Mouse (Mus musculus) hindbrain, embryonic 14.5 days (tissue): ENCODE results near the gene A2ml1. TPM values are rescaled to one million over a fixed set of nuclear protein-coding genes. Genes with fewer than 3 reads are reported as not detected.

Experiments used
- ATAC-seq: fragments of 200-750 bp; cut with Nextera tagmentation; 2 replicates; pipeline ENCODE4 v1.8.0; 2017; ENCODE audit warnings: moderate number of reproducible peaks, mild to moderate bottlenecking, moderate TSS enrichment, moderate library complexity; ENCODE audit not compliant: low FRiP score
- DNase-seq: peaks from one replicate; pipeline ENCODE4 v3.0.0-alpha.2; 2015; ENCODE audit warnings: low spot score
- H3K27ac ChIP-seq: fragments of 300-500 bp; sonication (generic); 2 replicates; pipeline ENCODE4 v1.5.1; 2014; ENCODE audit warnings: mild to moderate bottlenecking, moderate library complexity
- H3K27me3 ChIP-seq: fragments of 300-500 bp; sonication (generic); 2 replicates; pipeline ENCODE4 v1.6.1; 2014; ENCODE audit warnings: mild to moderate bottlenecking, low read length, mixed read lengths; ENCODE audit not compliant: control insufficient read depth, insufficient read depth
- H3K36me3 ChIP-seq: fragments of 300-500 bp; sonication (generic); replicated peaks from 2 replicates; pipeline ENCODE4 v1.6.1; 2014; ENCODE audit not compliant: control insufficient read depth, insufficient read depth
- H3K4me1 ChIP-seq: fragments of 300-500 bp; sonication (generic); replicated peaks from 2 replicates; pipeline ENCODE4 v1.6.1; 2014; ENCODE audit warnings: antibody characterized with exemption, low read length, mixed read lengths; ENCODE audit not compliant: control insufficient read depth, insufficient read depth
- H3K4me2 ChIP-seq: fragments of 300-500 bp; sonication (generic); replicated peaks from 2 replicates; pipeline ENCODE4 v1.6.1; 2014; ENCODE audit warnings: mild to moderate bottlenecking, moderate library complexity
- H3K4me3 ChIP-seq: fragments of 300-500 bp; sonication (generic); replicated peaks from 2 replicates; pipeline ENCODE4 v1.5.1; 2014; ENCODE audit warnings: mild to moderate bottlenecking, low read length
- H3K9ac ChIP-seq: fragments of 300-500 bp; sonication (generic); 2 replicates; pipeline ENCODE4 v1.6.1; 2014
- H3K9me3 ChIP-seq: fragments of 300-500 bp; sonication (generic); 2 replicates; pipeline ENCODE4 v1.6.1; 2016; ENCODE audit warnings: low read length; ENCODE audit not compliant: control insufficient read depth
- WGBS: fragments of 180-500 bp; shearing (Covaris S2); extraction: QIAGEN DNeasy Blood & Tissue Kit; methylation state at CpG from one replicate; pipeline ENCODE4 v1.1.7; 2014; 5-methylcytosine and 5-hydroxymethylcytosine counted together
- polyA plus RNA-seq: library from polyadenylated mRNA; unstranded; fragments of >200 nt; fragmentation: Nextera tagmentation; extraction: Ambion mirVana; gene quantifications from 2 replicates; pipeline ENCODE4 v1.2.1, GENCODE M21; 2014

Gene A2ml1
- polyA plus RNA-seq, 1 experiment from 2014 or later, result 2.3 TPM

DNA sequence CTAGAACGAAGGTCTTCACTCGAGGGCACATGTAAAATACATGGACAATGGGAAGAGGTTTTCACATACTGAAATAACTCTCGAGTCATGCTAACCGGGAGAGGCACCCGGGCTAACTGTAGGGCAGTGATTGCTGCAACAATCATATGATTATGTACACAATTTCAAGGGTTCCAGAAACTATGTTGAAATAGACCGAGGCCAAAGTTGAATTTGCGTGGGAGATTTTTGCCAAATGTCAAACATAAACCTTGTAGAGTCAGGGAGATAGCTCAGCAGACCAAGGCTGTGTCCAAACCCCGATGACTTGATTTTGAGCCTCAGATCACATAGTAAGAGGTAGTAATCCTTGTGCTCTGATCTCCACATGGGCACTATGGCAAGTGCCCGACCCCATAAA, 48.7 kb downstream of the A2ml1 start:
- no peak overlapping the region for H3K4me3 ChIP-seq
- no peaks in the 10 kb centered on the region for H3K9me3 ChIP-seq
- no peak overlapping the region for H3K4me2 ChIP-seq
- H3K36me3 ChIP-seq, result no peaks in the 10 kb centered on the region
- H3K4me1 ChIP-seq, result no peaks in the 10 kb centered on the region
- DNase-seq (no peak), ATAC-seq (no peak)
- H3K9ac ChIP-seq, result no peak overlapping the region
- no peak overlapping the region for H3K27ac ChIP-seq
- no peaks in the 10 kb centered on the region for H3K27me3 ChIP-seq
- WGBS, result 93% methylated on average over 9 of the region's 9 CpGs

DNA sequence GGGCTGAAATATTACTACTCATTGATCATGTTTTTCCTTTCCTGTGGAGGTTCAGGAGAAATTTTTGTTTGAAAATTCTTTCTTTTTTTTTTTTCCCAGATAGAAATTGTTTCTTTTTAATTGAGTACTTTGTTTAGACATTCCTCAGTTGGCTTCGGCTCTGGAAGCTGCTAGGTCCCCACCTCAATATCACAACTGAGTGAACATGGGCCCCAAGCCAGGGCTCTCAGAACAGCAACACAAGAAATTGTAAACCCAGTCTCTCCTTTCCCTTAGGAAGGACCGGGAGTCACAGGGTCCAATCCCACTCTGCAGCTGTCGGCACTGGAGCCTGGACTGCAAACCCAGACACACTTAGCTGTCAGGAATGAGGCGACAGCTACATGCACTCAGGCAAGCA, 52.9 kb downstream of the A2ml1 start:
- ATAC-seq (no peak), DNase-seq (no peak)
- H3K4me2 ChIP-seq, result no peak overlapping the region
- H3K9me3 ChIP-seq, result no peaks in the 10 kb centered on the region
- no peaks in the 10 kb centered on the region for H3K4me1 ChIP-seq
- WGBS, result 83% methylated on average over 4 of the region's 4 CpGs
- H3K27ac ChIP-seq, result no peak overlapping the region
- H3K4me3 ChIP-seq, result no peak overlapping the region
- H3K9ac ChIP-seq, result no peak overlapping the region
- H3K27me3 ChIP-seq, result no peaks in the 10 kb centered on the region
- no peaks in the 10 kb centered on the region for H3K36me3 ChIP-seq

DNA sequence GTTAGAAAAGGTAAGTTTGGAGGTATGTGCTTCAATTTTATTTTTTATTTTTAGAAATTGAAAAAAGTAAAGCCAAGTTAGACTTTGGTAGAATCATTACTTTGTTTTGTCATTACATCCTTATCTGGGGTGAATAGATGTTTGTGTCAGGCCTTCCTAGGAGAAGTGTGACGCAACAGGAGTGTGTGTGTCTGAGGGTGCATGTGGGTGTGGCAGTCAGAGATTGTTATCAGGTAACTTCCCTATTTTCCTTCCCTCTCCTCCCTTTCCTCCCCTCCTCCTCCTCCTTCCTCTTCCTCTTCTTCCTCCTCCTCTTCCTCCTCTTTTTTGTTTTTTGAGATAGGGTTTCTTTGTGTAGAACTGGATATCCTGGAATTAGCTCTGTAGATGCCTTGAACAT, 54.3 kb downstream of the A2ml1 start:
- Histone ChIP-seq H3K36me3 (no peaks in the 10 kb centered on the region), H3K9ac (no peak overlapping the region), H3K27ac (no peak overlapping the region), H3K27me3 (no peaks in the 10 kb centered on the region), H3K4me1 (no peaks in the 10 kb centered on the region), H3K4me2 (no peak overlapping the region), H3K4me3 (no peak overlapping the region), H3K9me3 (no peaks in the 10 kb centered on the region)
- DNase-seq, result no peak
- WGBS, result 100% methylated on average over 1 of the region's 1 CpGs
- no peak for ATAC-seq

DNA sequence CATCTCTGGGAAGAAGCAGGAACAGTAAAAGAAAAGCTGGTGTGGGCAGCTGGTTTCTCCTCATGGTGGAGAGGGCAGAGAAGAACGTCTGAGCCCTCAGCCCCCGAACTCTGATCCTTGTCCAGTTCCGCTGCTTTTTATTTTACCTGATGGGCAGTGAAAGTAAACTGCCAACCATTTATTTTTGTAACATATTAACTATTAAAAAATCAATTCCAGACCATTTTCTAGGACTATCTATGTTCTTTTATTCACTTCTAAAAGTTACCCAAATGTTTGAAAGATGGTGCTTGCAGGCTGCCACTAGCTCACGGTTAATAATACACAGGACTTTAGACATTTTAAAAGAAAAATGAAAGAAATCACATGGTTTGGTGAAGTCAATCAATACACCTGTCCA, 54.8 kb downstream of the A2ml1 start, which contains the start of gene Pzp:
Gene Pzp, minus strand, starts transcription at position 120 of the 400 bp plus-strand sequence.
- DNase-seq (no peak), ATAC-seq (no peak)
- Histone ChIP-seq H3K27ac (no peak within 1 kb of the TSS), H3K4me3 (no peak within 1 kb of the TSS), H3K4me2 (no peak within 1 kb of the TSS), H3K36me3 (no peaks in the 10 kb centered on the region), H3K27me3 (no peaks in the 10 kb centered on the region), H3K9ac (no peak within 1 kb of the TSS), H3K4me1 (no peaks in the 10 kb centered on the region), H3K9me3 (no peaks in the 10 kb centered on the region)
- WGBS, result 90% methylated on average over 4 of the region's 4 CpGs

DNA sequence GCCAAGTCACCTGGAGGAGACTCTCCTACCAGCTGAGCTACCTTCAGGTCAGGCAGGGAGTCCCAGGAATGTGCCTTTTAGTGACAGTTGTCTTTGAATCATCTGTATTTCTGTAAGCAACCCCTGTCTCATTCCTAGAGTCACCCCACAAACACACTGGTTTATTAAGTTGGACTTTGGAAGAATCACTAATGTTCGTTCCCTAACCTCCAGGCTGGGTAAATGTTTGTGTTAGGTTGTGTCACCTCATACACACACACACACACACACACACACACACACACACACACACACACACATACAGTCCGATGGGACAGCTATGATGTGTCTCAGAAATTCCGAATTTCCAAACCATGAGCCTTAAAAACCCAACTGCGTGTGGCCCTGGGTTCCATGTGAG, 55.6 kb downstream of the A2ml1 start:
- 99% methylated on average over 4 of the region's 4 CpGs for WGBS
- no peaks in the 10 kb centered on the region for H3K4me1 ChIP-seq
- DNase-seq (no peak), ATAC-seq (no peak)
- no peaks in the 10 kb centered on the region for H3K9me3 ChIP-seq
- no peaks in the 10 kb centered on the region for H3K27me3 ChIP-seq
- no peak overlapping the region for H3K9ac ChIP-seq
- H3K4me2 ChIP-seq, result no peak overlapping the region
- no peaks in the 10 kb centered on the region for H3K36me3 ChIP-seq
- H3K4me3 ChIP-seq, result no peak overlapping the region
- no peak overlapping the region for H3K27ac ChIP-seq

DNA sequence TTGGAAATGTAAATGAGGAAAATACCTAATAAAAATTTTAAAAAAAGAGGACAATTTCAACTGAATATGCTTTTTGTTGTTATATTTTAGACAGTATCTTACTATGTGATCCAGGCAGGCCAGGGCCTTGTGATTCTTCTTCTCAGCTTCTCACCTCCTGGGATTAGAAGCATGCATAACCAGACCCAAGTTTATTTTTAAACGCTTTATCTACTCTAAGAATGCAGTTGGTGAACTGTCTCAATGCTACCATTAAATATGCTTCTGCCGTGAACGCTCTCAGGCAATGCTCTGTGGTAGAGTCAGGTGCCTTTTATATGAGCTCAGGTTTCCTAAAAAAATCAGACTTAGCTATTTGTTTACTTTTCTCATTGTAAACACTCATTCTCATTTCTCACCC, 58.0 kb downstream of the A2ml1 start:
- H3K4me2 ChIP-seq, result no peak overlapping the region
- no peaks in the 10 kb centered on the region for H3K4me1 ChIP-seq
- no peaks in the 10 kb centered on the region for H3K36me3 ChIP-seq
- ATAC-seq, result no peak
- no peak overlapping the region for H3K9ac ChIP-seq
- H3K4me3 ChIP-seq, result no peak overlapping the region
- H3K27me3 ChIP-seq, result no peaks in the 10 kb centered on the region
- H3K27ac ChIP-seq, result no peak overlapping the region
- WGBS, result 99% methylated on average over 3 of the region's 3 CpGs
- DNase-seq, result no peak
- H3K9me3 ChIP-seq, result no peaks in the 10 kb centered on the region

DNA sequence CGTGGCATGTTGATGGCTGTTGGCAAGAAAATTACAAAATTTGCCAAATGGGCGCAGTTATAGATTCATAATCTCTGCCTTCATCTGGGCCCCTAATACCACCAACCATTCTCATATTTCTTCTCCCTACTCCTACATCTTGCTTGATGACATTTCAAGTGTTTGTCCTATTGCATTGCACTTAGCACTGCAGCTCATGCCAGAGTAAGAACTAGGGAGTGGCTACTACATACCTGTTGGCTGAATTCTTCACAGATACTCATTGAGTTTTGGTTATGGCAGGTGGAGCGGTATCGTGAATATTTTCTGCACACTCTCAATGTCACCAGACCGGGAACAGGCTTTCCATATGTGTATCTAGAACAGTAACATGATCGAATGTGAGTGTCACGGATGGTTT, 62.2 kb downstream of the A2ml1 start:
- no peaks in the 10 kb centered on the region for H3K36me3 ChIP-seq
- H3K4me2 ChIP-seq, result no peak overlapping the region
- DNase-seq, result no peak
- no peaks in the 10 kb centered on the region for H3K27me3 ChIP-seq
- no peak overlapping the region for H3K9ac ChIP-seq
- H3K27ac ChIP-seq, result no peak overlapping the region
- no peaks in the 10 kb centered on the region for H3K9me3 ChIP-seq
- no peak for ATAC-seq
- WGBS, result 93% methylated on average over 7 of the region's 7 CpGs
- H3K4me3 ChIP-seq, result no peak overlapping the region
- no peaks in the 10 kb centered on the region for H3K4me1 ChIP-seq

DNA sequence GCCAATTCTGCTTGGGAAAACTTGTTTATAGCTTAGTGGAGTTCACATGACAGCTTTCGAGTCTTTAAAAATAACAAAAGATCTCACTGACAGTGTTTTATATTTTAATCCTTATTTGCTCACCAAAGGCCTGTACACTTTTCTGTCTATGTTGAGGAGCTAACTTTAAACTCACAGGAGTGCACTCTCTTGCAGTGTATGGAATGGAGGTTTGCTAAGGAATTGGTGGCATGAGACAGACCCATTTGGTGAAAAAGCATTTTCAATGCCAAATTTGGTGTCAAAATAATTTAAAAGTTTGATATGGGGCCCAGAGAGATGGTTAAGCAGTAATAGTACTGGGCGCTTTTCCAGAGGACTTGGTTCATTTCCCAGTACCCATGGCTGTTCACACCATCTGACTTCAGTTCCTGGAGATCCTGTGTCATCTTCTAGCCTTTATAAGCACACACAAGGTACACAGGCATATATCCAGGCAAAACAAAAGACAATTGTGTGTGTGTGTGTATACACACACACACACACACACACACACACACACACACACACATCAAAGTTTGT, 75.7 kb downstream of the A2ml1 start:
- Histone ChIP-seq H3K4me2 (no peak overlapping the region), H3K27me3 (no peaks in the 10 kb centered on the region), H3K4me3 (no peak overlapping the region), H3K4me1 (no peaks in the 10 kb centered on the region), H3K9me3 (no peaks in the 10 kb centered on the region), H3K9ac (no peak overlapping the region), H3K36me3 (no peaks in the 10 kb centered on the region), H3K27ac (no peak overlapping the region)
- DNase-seq, result no peak
- 92% methylated on average over 2 of the region's 2 CpGs for WGBS
- ATAC-seq, result no peak

DNA sequence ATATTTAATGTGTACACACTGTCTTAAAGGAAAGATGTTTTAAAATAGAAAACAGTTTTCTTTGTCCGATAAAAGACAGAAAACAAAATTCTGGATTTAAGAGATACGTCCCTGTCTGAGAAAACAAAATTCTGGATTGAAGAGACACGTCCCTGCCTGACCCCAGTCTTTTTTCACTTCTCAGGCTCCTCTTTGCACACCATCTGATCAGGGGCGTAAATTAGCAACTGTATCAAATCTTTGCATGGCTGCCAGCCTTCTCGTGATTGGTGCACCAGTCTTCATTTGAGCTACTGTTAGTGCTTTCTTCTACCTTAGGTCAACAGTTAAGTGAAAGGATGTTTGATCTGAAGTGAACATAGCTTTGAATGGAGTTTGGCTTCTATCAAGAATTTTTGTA, 76.7 kb downstream of the A2ml1 start:
- Histone ChIP-seq H3K4me1 (no peaks in the 10 kb centered on the region), H3K4me3 (no peak overlapping the region), H3K36me3 (no peaks in the 10 kb centered on the region), H3K4me2 (no peak overlapping the region), H3K9me3 (no peaks in the 10 kb centered on the region), H3K27ac (no peak overlapping the region), H3K27me3 (no peaks in the 10 kb centered on the region), H3K9ac (no peak overlapping the region)
- ATAC-seq (no peak), DNase-seq (no peak)
- 82% methylated on average over 5 of the region's 5 CpGs for WGBS

DNA sequence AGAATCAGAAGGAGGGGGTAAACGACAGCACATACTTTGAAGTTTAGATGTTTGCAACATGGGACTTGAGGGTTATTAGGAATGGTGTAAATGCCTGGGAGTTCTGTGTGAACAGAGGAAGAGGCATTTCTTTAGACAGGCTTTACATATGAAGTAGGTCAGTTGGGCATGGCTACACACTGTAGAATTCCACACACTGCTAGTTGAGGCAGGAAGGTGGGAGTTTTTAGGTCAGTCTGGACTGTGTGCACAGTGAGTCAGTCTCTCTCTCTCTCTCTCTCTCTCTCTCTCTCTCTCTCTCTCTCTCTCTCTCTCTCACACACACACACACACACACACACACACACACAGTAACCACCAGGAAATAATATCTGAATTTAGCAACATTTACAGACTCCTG, 86.1 kb downstream of the A2ml1 start:
- DNase-seq (no peak), ATAC-seq (no peak)
- Histone ChIP-seq H3K4me3 (no peak overlapping the region), H3K27ac (no peak overlapping the region), H3K36me3 (no peaks in the 10 kb centered on the region), H3K9ac (no peak overlapping the region), H3K4me2 (no peak overlapping the region), H3K9me3 (no peaks in the 10 kb centered on the region), H3K27me3 (no peaks in the 10 kb centered on the region), H3K4me1 (no peaks in the 10 kb centered on the region)
- WGBS, result 67% methylated on average over 1 of the region's 1 CpGs
